Mouse (Mus musculus): Measurements from ENCODE around the gene Pllp.

DNA sequence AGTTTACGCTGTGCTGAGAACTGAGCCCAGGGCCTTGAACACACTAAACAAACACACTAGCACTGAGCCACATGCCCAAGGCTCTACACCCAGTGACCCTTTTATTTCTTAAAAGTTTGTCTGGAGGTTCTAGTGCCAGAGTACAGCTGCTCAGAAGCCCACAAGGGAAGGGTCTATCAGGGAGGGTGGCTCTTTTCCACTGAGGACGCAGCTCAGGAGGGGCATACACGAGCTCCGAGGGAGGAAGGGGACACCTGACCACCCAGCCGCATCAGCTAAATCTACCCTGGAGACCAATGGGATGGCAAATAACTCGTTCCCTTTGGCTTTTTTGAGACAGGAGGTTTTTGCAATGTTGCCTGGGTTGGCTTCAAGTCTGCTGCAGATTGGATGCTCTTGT is 1.9 kb upstream of the Pllp start:
- TF ChIP-seq POLR2A (IDR thresholded peaks at IDR 0.05; ENCODE audit: insufficient read depth, low read depth, low read length) (no peak), CTCF (IDR thresholded peaks at IDR 0.05) (no peak), EP300 (IDR thresholded peaks at IDR 0.05; ENCODE audit: insufficient read depth, low read depth, low read length) (no peak)

All from heart, adult 2 months (tissue).